Mouse (Mus musculus) heart, postnatal 0 days (tissue): ENCODE results near the gene P2rx1.

ENCODE experiments used
- CTCF ChIP-seq: IDR thresholded peaks from 2 replicates; pipeline ENCODE4 v1.5.1; 2016; ENCODE audit warnings: antibody characterized with exemption, control low read depth, low read depth
- EP300 ChIP-seq: IDR thresholded peaks from 2 replicates; pipeline ENCODE4 v1.6.1; 2016; ENCODE audit warnings: antibody characterized with exemption, low read depth

GRCm38 (mm10) chr11:73006377-73006776, 7.5 kb downstream of the P2rx1 start:
- peak; percentile 94 for TF ChIP-seq CTCF
- TF ChIP-seq EP300, result no peak
